ENCODE assay signal across 10 mouse cellular contexts in genomic region chr1:162276011-162276410, GRCm38 (mm10).
DNase-seq lines count a peak whose midpoint lies in the region; ATAC-seq lines count a peak whose summit lies in the region.
"Had no signal": no experiment of that assay in that cellular context is flagged by ENCODE, and none has a peak within 500 bp of the region (broad histone marks: within the 10 kb centered on the region; RNA-seq: fewer than 3 reads in every experiment).

No protein-coding gene starts in this region.

- ATAC-seq in kidney, embryonic 15.5 days (replicated peaks; ENCODE audit: low FRiP score), result no peak
- ATAC-seq in common myeloid progenitor, adult 5-6 weeks (replicated peaks; ENCODE audit: low read depth, poor library complexity, severe bottlenecking), result 0 out of 2 replicates have a peak, but pooled peaks have one; percentile 42
- ATAC-seq in limb, embryonic 12.5 days (ENCODE audit: insufficient number of reproducible peaks, insufficient read depth, low FRiP score, low TSS enrichment, low read depth), result no peak
- no peak for ATAC-seq in forebrain, embryonic 16.5 days
- no peak for ATAC-seq in midbrain, embryonic 11.5 days (ENCODE audit: low FRiP score)

- H3K4me3 ChIP-seq in kidney, embryonic 15.5 days (replicated peaks), result no peak overlapping the region
- H3K4me3 ChIP-seq in limb, embryonic 12.5 days (replicated peaks), result no peak overlapping the region
- no peak overlapping the region for H3K4me3 ChIP-seq in forebrain, embryonic 16.5 days (replicated peaks; ENCODE audit: low read length)
- no peak overlapping the region for H3K4me3 ChIP-seq in midbrain, embryonic 11.5 days (ENCODE audit: low read depth, low read length)
- H3K4me3 ChIP-seq: lung, embryonic 15.5 days; stomach, embryonic 15.5 days had no signal

- 96% methylated on average over 1 of the region's 1 CpGs for WGBS in kidney, embryonic 15.5 days
- 83% methylated on average over 1 of the region's 1 CpGs for WGBS in limb, embryonic 12.5 days
- WGBS in forebrain, embryonic 16.5 days, result 91% methylated on average over 1 of the region's 1 CpGs
- 100% methylated on average over 1 of the region's 1 CpGs for WGBS in midbrain, embryonic 11.5 days

- no peak overlapping the region for H3K9ac ChIP-seq in kidney, embryonic 15.5 days
- no peak overlapping the region for H3K9ac ChIP-seq in limb, embryonic 12.5 days (replicated peaks)
- H3K9ac ChIP-seq in forebrain, embryonic 16.5 days (replicated peaks; ENCODE audit: low read depth, low read length), result no peak overlapping the region
- H3K9ac ChIP-seq in midbrain, embryonic 11.5 days (ENCODE audit: low read length), result no peak overlapping the region
- H3K9ac ChIP-seq: lung, embryonic 15.5 days; stomach, embryonic 15.5 days had no signal

- H3K9me3 ChIP-seq in kidney, embryonic 15.5 days (replicated peaks), result no peaks in the 10 kb centered on the region
- no peaks in the 10 kb centered on the region for H3K9me3 ChIP-seq in limb, embryonic 12.5 days
- H3K9me3 ChIP-seq in forebrain, embryonic 16.5 days (ENCODE audit: control insufficient read depth, low read length), result no peaks in the 10 kb centered on the region
- H3K9me3 ChIP-seq in midbrain, embryonic 11.5 days (ENCODE audit: control insufficient read depth, low read length), result no peaks in the 10 kb centered on the region
- H3K9me3 ChIP-seq: lung, embryonic 15.5 days; stomach, embryonic 15.5 days had no signal

- no peaks in the 10 kb centered on the region for H3K4me1 ChIP-seq in kidney, embryonic 15.5 days
- peaks cover 26% of the 10 kb centered on the region for H3K4me1 ChIP-seq in limb, embryonic 12.5 days (replicated peaks)
- H3K4me1 ChIP-seq in forebrain, embryonic 16.5 days (replicated peaks; ENCODE audit: control insufficient read depth, insufficient read depth, low read length), result no peaks in the 10 kb centered on the region
- H3K4me1 ChIP-seq in midbrain, embryonic 11.5 days (ENCODE audit: control insufficient read depth, insufficient read depth, low read length), result no peaks in the 10 kb centered on the region
- H3K4me1 ChIP-seq: lung, embryonic 15.5 days; stomach, embryonic 15.5 days had no signal

- DNase-seq in kidney, adult 11 months, result peak; percentile 11
- DNase-seq in MN1 (ENCODE audit: low spot score), result peak; percentile 49
- no peak for DNase-seq in frontal cortex, postnatal 25 days (ENCODE audit: low spot score in 2 of 2)
- no peak for DNase-seq in midbrain, embryonic 11.5 days (ENCODE audit: low spot score, missing footprints)

- H3K4me2 ChIP-seq in kidney, embryonic 15.5 days, result no peak overlapping the region
- H3K4me2 ChIP-seq in limb, embryonic 12.5 days, result no peak overlapping the region
- no peak overlapping the region for H3K4me2 ChIP-seq in forebrain, embryonic 16.5 days (ENCODE audit: low read length)
- no peak overlapping the region for H3K4me2 ChIP-seq in midbrain, embryonic 11.5 days
- H3K4me2 ChIP-seq: lung, embryonic 15.5 days; stomach, embryonic 15.5 days had no signal

- H3K36me3 ChIP-seq in kidney, embryonic 15.5 days, result no peaks in the 10 kb centered on the region
- H3K36me3 ChIP-seq in limb, embryonic 12.5 days, result no peaks in the 10 kb centered on the region
- no peaks in the 10 kb centered on the region for H3K36me3 ChIP-seq in forebrain, embryonic 16.5 days (ENCODE audit: control insufficient read depth, insufficient read depth)
- no peaks in the 10 kb centered on the region for H3K36me3 ChIP-seq in midbrain, embryonic 11.5 days (ENCODE audit: control insufficient read depth, insufficient read depth, low read length)
- H3K36me3 ChIP-seq: lung, embryonic 15.5 days; stomach, embryonic 15.5 days had no signal

- no peak overlapping the region for H3K27ac ChIP-seq in kidney, embryonic 15.5 days
- H3K27ac ChIP-seq in limb, embryonic 12.5 days, result peak overlapping the region; percentile 62
- H3K27ac ChIP-seq in forebrain, embryonic 16.5 days (ENCODE audit: low read length), result no peak overlapping the region
- H3K27ac ChIP-seq in midbrain, embryonic 11.5 days (ENCODE audit: low read depth, low read length), result no peak overlapping the region
- H3K27ac ChIP-seq: lung, embryonic 15.5 days; stomach, embryonic 15.5 days had no signal

- H3K27me3 ChIP-seq in kidney, embryonic 15.5 days, result no peaks in the 10 kb centered on the region
- no peaks in the 10 kb centered on the region for H3K27me3 ChIP-seq in limb, embryonic 12.5 days
- no peaks in the 10 kb centered on the region for H3K27me3 ChIP-seq in forebrain, embryonic 16.5 days (replicated peaks; ENCODE audit: control insufficient read depth, insufficient read depth, low read length)
- no peaks in the 10 kb centered on the region for H3K27me3 ChIP-seq in midbrain, embryonic 11.5 days (ENCODE audit: control insufficient read depth, insufficient read depth, low read length)
- H3K27me3 ChIP-seq: lung, embryonic 15.5 days; stomach, embryonic 15.5 days had no signal

Comparison
In these comparisons a context has a peak if more than half of its experiments do, and no peak if none do; other contexts are left out.
1. DNase-seq: peak in kidney, adult 11 months (single experiment) and MN1 (single experiment); none in frontal cortex, postnatal 25 days (0 of 2) and midbrain, embryonic 11.5 days (single experiment).